Mouse (Mus musculus): ENCODE measurements around the gene Trub2. TPM values are rescaled to one million over a fixed set of nuclear protein-coding genes. Genes with fewer than 3 reads are reported as not detected.

The Trub2 gene
- total RNA-seq (2021) = 10 to 100 TPM; 30.3 to 34.1 TPM

GRCm38 (mm10) chr2:29787937-29788681, at the start of gene Trub2:
TSS of gene Trub2 (minus strand) at chr2:29788502.
- intact Hi-C loops (cut with DNase I) = no loop called here

GRCm38 (mm10) chr2:29835391-29835899, 47.1 kb upstream of the Trub2 start:
- intact Hi-C loops (cut with DNase I) = no loop called here
- no peak for DNase-seq (ENCODE audit: low spot score)

More at GRCm38 (mm10) chr2:29787937-29788681, at the start of gene Trub2:
- peak; percentile 49 for DNase-seq (ENCODE audit: low spot score)

- no peak for DNase-seq (ENCODE audit: low spot score)
- intact Hi-C loops (cut with DNase I) = no loop called here
Measured at GRCm38 (mm10) chr2:29833796-29834195, 45.5 kb upstream of the Trub2 start.

GRCm38 (mm10) chr2:29831106-29831505, 42.8 kb upstream of the Trub2 start:
- no peak for DNase-seq (ENCODE audit: low spot score)
- intact Hi-C loops (cut with DNase I) = no loop called here

GRCm38 (mm10) chr2:29827709-29828024, 39.4 kb upstream of the Trub2 start:
- intact Hi-C loops (cut with DNase I) = no loop called here
- no peak for DNase-seq (ENCODE audit: low spot score)

- intact Hi-C loops (cut with DNase I) = no loop called here
- peak; percentile 93 for DNase-seq (ENCODE audit: low spot score)
Measured at GRCm38 (mm10) chr2:29826926-29827708, 38.8 kb upstream of the Trub2 start.

- DNase-seq (ENCODE audit: low spot score) = no peak
- intact Hi-C loops (cut with DNase I) = no loop called here
Measured at GRCm38 (mm10) chr2:29826318-29826925, 38.1 kb upstream of the Trub2 start.

- DNase-seq (ENCODE audit: low spot score) = peak; percentile 49
- intact Hi-C loops (cut with DNase I) = no loop called here
Measured at GRCm38 (mm10) chr2:29820025-29820817, 31.9 kb upstream of the Trub2 start, which contains the start of gene Urm1. TSS of gene Urm1 (plus strand) at chr2:29820075.

- DNase-seq (ENCODE audit: low spot score) = no peak
- intact Hi-C loops (cut with DNase I) = loop anchor here (5.0 kb wide), 1 partner anchor 158 kb away; no protein-coding TSS in a partner anchor
Measured at GRCm38 (mm10) chr2:29819363-29819762, 31.1 kb upstream of the Trub2 start.

- DNase-seq (ENCODE audit: low spot score) = peak; percentile 54
- intact Hi-C loops (cut with DNase I) = loop anchor here (1.0 to 5.0 kb wide), 3 partner anchors 42 to 160 kb away; no protein-coding TSS in a partner anchor
Measured at GRCm38 (mm10) chr2:29817426-29818232, 29.3 kb upstream of the Trub2 start.

GRCm38 (mm10) chr2:29815678-29816371, 27.5 kb upstream of the Trub2 start:
- no peak for DNase-seq (ENCODE audit: low spot score)
- intact Hi-C loops (cut with DNase I) = loop anchor here (2.0 to 5.0 kb wide), 2 partner anchors 51 to 161 kb away; no protein-coding TSS in a partner anchor

- intact Hi-C loops (cut with DNase I) = no loop called here
- no peak for DNase-seq (ENCODE audit: low spot score)
Measured at GRCm38 (mm10) chr2:29803400-29803831, 15.1 kb upstream of the Trub2 start.

- DNase-seq (ENCODE audit: low spot score) = no peak
- intact Hi-C loops (cut with DNase I) = no loop called here
Measured at GRCm38 (mm10) chr2:29802827-29803201, 14.5 kb upstream of the Trub2 start.

- DNase-seq (ENCODE audit: low spot score) = peak; percentile 90
- intact Hi-C loops (cut with DNase I) = no loop called here
Measured at GRCm38 (mm10) chr2:29802075-29802826, 13.9 kb upstream of the Trub2 start, which contains the start of gene Slc27a4. TSS of gene Slc27a4 (plus strand) at chr2:29802634.

- intact Hi-C loops (cut with DNase I) = no loop called here
- no peak for DNase-seq (ENCODE audit: low spot score)
Measured at GRCm38 (mm10) chr2:29792772-29793487, 4.6 kb upstream of the Trub2 start.

GRCm38 (mm10) chr2:29787104-29787917, 991 bp downstream of the Trub2 start, which contains the start of gene Coq4:
TSS of gene Coq4 (plus strand) at chr2:29787493.
- peak; percentile 77 for DNase-seq (ENCODE audit: low spot score)
- intact Hi-C loops (cut with DNase I) = no loop called here

Data from heart, postnatal 25 days (tissue).